Mouse (Mus musculus) forebrain, embryonic 16.5 days (tissue): ENCODE data around the gene 9330161L09Rik. TPM values are rescaled to one million over a fixed set of nuclear protein-coding genes. Genes with fewer than 3 reads are reported as not detected.

Experiments used
- ATAC-seq: fragments of 200-750 bp; cut with Nextera tagmentation; 2 replicates; pipeline ENCODE4 v1.8.0; 2017; ENCODE audit warnings: mild to moderate bottlenecking, moderate library complexity
- H3K27ac ChIP-seq: fragments of 300-500 bp; sonication (generic); 2 replicates; pipeline ENCODE4 v1.5.1; 2014; ENCODE audit warnings: low read length, control low read depth
- H3K27me3 ChIP-seq: fragments of 300-500 bp; sonication (generic); replicated peaks from 2 replicates; pipeline ENCODE4 v1.6.1; 2014; ENCODE audit warnings: low read length; ENCODE audit not compliant: control insufficient read depth, insufficient read depth
- H3K36me3 ChIP-seq: fragments of 300-500 bp; sonication (generic); 2 replicates; pipeline ENCODE4 v1.6.1; 2014; ENCODE audit not compliant: control insufficient read depth, insufficient read depth
- H3K4me1 ChIP-seq: fragments of 300-500 bp; sonication (generic); replicated peaks from 2 replicates; pipeline ENCODE4 v1.6.1; 2014; ENCODE audit warnings: low read length; ENCODE audit not compliant: control insufficient read depth, insufficient read depth
- H3K4me2 ChIP-seq: fragments of 300-500 bp; sonication (generic); 2 replicates; pipeline ENCODE4 v1.6.1; 2014; ENCODE audit warnings: mild to moderate bottlenecking, low read length, control low read depth
- H3K4me3 ChIP-seq: fragments of 300-500 bp; sonication (generic); replicated peaks from 2 replicates; pipeline ENCODE4 v1.5.1; 2014; ENCODE audit warnings: mild to moderate bottlenecking, low read length, control low read depth
- H3K9ac ChIP-seq: fragments of 300-500 bp; sonication (generic); replicated peaks from 2 replicates; pipeline ENCODE4 v1.6.1; 2014; ENCODE audit warnings: low read depth, low read length, control low read depth
- H3K9me3 ChIP-seq: fragments of 300-500 bp; sonication (generic); 2 replicates; pipeline ENCODE4 v1.6.1; 2016; ENCODE audit warnings: low read length; ENCODE audit not compliant: control insufficient read depth
- whole genome bisulfite sequencing: fragments of 180-500 bp; shearing (Covaris S2); extraction: QIAGEN DNeasy Blood & Tissue Kit; methylation state at CpG from one replicate; pipeline ENCODE4 v1.1.7; 2014; 5-methylcytosine and 5-hydroxymethylcytosine counted together
- polyA plus RNA-seq: library from polyadenylated mRNA; unstranded; fragments of >200 nt; fragmentation: Nextera tagmentation; extraction: Ambion mirVana; gene quantifications from 2 replicates; pipeline ENCODE4 v1.2.1, GENCODE M21; 2015

The 9330161L09Rik gene
- polyA plus RNA-seq, 1 experiment from 2014 or later, result 1.4 TPM

- H3K27ac ChIP-seq, result no peak overlapping the region
- WGBS, result 79% methylated on average over 12 of the region's 12 CpGs
- H3K4me1 ChIP-seq, result no peaks in the 10 kb centered on the region
- no peaks in the 10 kb centered on the region for H3K9me3 ChIP-seq
- no peaks in the 10 kb centered on the region for H3K36me3 ChIP-seq
- no peak overlapping the region for H3K4me3 ChIP-seq
- no peak for ATAC-seq
- no peak overlapping the region for H3K9ac ChIP-seq
- no peaks in the 10 kb centered on the region for H3K27me3 ChIP-seq
- H3K4me2 ChIP-seq, result no peak overlapping the region
Measured at GRCm38 (mm10) chr12:103395486-103396275, 11.9 kb downstream of the 9330161L09Rik start.

GRCm38 (mm10) chr12:103393528-103393927 is 14.1 kb downstream of the 9330161L09Rik start:
- H3K27ac ChIP-seq, result no peak overlapping the region
- H3K4me1 ChIP-seq, result peaks cover 11% of the 10 kb centered on the region
- H3K9me3 ChIP-seq, result no peaks in the 10 kb centered on the region
- ATAC-seq, result no peak
- H3K36me3 ChIP-seq, result no peaks in the 10 kb centered on the region
- no peak overlapping the region for H3K4me2 ChIP-seq
- H3K9ac ChIP-seq, result no peak overlapping the region
- H3K4me3 ChIP-seq, result no peak overlapping the region
- no peaks in the 10 kb centered on the region for H3K27me3 ChIP-seq
- 87% methylated on average over 6 of the region's 6 CpGs for WGBS

GRCm38 (mm10) chr12:103391098-103391497 is 16.5 kb downstream of the 9330161L09Rik start:
- 92% methylated on average over 7 of the region's 7 CpGs for WGBS
- ATAC-seq, result no peak

GRCm38 (mm10) chr12:103389982-103390381 is 17.6 kb downstream of the 9330161L09Rik start:
- no peaks in the 10 kb centered on the region for H3K27me3 ChIP-seq
- no peak overlapping the region for H3K4me2 ChIP-seq
- no peaks in the 10 kb centered on the region for H3K9me3 ChIP-seq
- H3K27ac ChIP-seq, result no peak overlapping the region
- no peaks in the 10 kb centered on the region for H3K36me3 ChIP-seq
- ATAC-seq, result no peak
- peaks cover 11% of the 10 kb centered on the region for H3K4me1 ChIP-seq
- 74% methylated on average over 4 of the region's 4 CpGs for WGBS
- no peak overlapping the region for H3K9ac ChIP-seq
- no peak overlapping the region for H3K4me3 ChIP-seq

More at GRCm38 (mm10) chr12:103391098-103391497, 16.5 kb downstream of the 9330161L09Rik start:
- Histone ChIP-seq H3K4me3 (no peak overlapping the region), H3K9ac (no peak overlapping the region), H3K27ac (no peak overlapping the region), H3K4me2 (no peak overlapping the region), H3K27me3 (no peaks in the 10 kb centered on the region), H3K36me3 (no peaks in the 10 kb centered on the region), H3K9me3 (no peaks in the 10 kb centered on the region), H3K4me1 (peaks cover 11% of the 10 kb centered on the region)

- no peak for ATAC-seq
- peaks cover 11% of the 10 kb centered on the region for H3K4me1 ChIP-seq
- WGBS, result 39% methylated on average over 2 of the region's 2 CpGs
- no peaks in the 10 kb centered on the region for H3K27me3 ChIP-seq
- H3K4me2 ChIP-seq, result peak overlapping the region; percentile 90
- no peaks in the 10 kb centered on the region for H3K36me3 ChIP-seq
- H3K27ac ChIP-seq, result no peak overlapping the region
- peak overlapping the region; percentile 98 for H3K9ac ChIP-seq
- peak overlapping the region; percentile 92 for H3K4me3 ChIP-seq
- H3K9me3 ChIP-seq, result no peaks in the 10 kb centered on the region
Measured at GRCm38 (mm10) chr12:103389348-103389727, 18.3 kb downstream of the 9330161L09Rik start.

GRCm38 (mm10) chr12:103388505-103389347 is 18.9 kb downstream of the 9330161L09Rik start, which contains the start of gene Otub2:
Gene Otub2, plus strand, starts transcription at chr12:103388682.
- H3K27ac ChIP-seq, result peak within 1 kb of the TSS; percentile 26; the same call in 1 of the 2 replicates
- H3K4me1 ChIP-seq, result peaks cover 11% of the 10 kb centered on the region
- WGBS, result 1% methylated on average over 51 of the region's 58 CpGs
- H3K27me3 ChIP-seq, result no peaks in the 10 kb centered on the region
- H3K9ac ChIP-seq, result peak within 1 kb of the TSS; percentile 98
- H3K36me3 ChIP-seq, result no peaks in the 10 kb centered on the region
- peak; percentile 100 for ATAC-seq
- peak within 1 kb of the TSS; percentile 90 for H3K4me2 ChIP-seq
- H3K4me3 ChIP-seq, result peak within 1 kb of the TSS; percentile 92
- H3K9me3 ChIP-seq, result no peaks in the 10 kb centered on the region

- Histone ChIP-seq H3K4me2 (no peak overlapping the region), H3K4me3 (no peak overlapping the region), H3K4me1 (peaks cover 6% of the 10 kb centered on the region), H3K9ac (no peak overlapping the region), H3K27ac (no peak overlapping the region), H3K9me3 (no peaks in the 10 kb centered on the region), H3K27me3 (no peaks in the 10 kb centered on the region), H3K36me3 (no peaks in the 10 kb centered on the region)
- 84% methylated on average over 4 of the region's 4 CpGs for WGBS
- no peak for ATAC-seq
Measured at GRCm38 (mm10) chr12:103380226-103380625, 27.4 kb downstream of the 9330161L09Rik start.

GRCm38 (mm10) chr12:103376774-103377173 is 30.8 kb downstream of the 9330161L09Rik start:
- Histone ChIP-seq H3K27ac (0 out of 2 replicates have a peak overlapping the region, but pooled peaks have one; percentile 35), H3K27me3 (no peaks in the 10 kb centered on the region), H3K36me3 (no peaks in the 10 kb centered on the region), H3K4me1 (peaks cover 6% of the 10 kb centered on the region), H3K9me3 (no peaks in the 10 kb centered on the region), H3K4me2 (no peak overlapping the region), H3K9ac (no peak overlapping the region), H3K4me3 (no peak overlapping the region)
- 54% methylated on average over 4 of the region's 4 CpGs for WGBS
- ATAC-seq, result peak; percentile 76

GRCm38 (mm10) chr12:103376124-103376523 is 31.5 kb downstream of the 9330161L09Rik start:
- Histone ChIP-seq H3K27ac (0 out of 2 replicates have a peak overlapping the region, but pooled peaks have one; percentile 35), H3K36me3 (no peaks in the 10 kb centered on the region), H3K9me3 (no peaks in the 10 kb centered on the region), H3K4me3 (no peak overlapping the region), H3K4me1 (peaks cover 6% of the 10 kb centered on the region), H3K9ac (no peak overlapping the region), H3K27me3 (no peaks in the 10 kb centered on the region), H3K4me2 (no peak overlapping the region)
- 43% methylated on average over 5 of the region's 5 CpGs for WGBS
- ATAC-seq, result peak; percentile 73
